Mouse (Mus musculus) left cerebral cortex, adult 2 months (tissue): ENCODE measurements around the gene Tns1. TPM values are rescaled to one million over a fixed set of nuclear protein-coding genes. Genes with fewer than 3 reads are reported as not detected.

Experiments
- DNase-seq, 2 experiments: peaks; one replicate each; pipeline ENCODE4 v3.0.0; 2021 to 2022; ENCODE audit warnings: low spot score in 2 of 2, mixed read lengths in 1 of 2; ENCODE audit errors: extremely low spot score in 1 of 2
- H3K27ac ChIP-seq: fragments of 200-600 bp; 2 replicates; pipeline ENCODE4 v1.8.1; 2022
- H3K4me3 ChIP-seq: fragments of 200-600 bp; 2 replicates; pipeline ENCODE4 v1.8.1; 2022
- CTCF ChIP-seq: fragments of 200-600 bp; IDR thresholded peaks from 2 replicates; pipeline ENCODE4 v1.8.1; 2022; ENCODE audit warnings: antibody characterized with exemption, mild to moderate bottlenecking, moderate library complexity
- intact Hi-C: fragments of 180-260 bp; cut with DNase I; formaldehyde crosslinking; loops from one replicate; pipeline ENCODE4 v1.15.1; 2025
- total RNA-seq, 2 experiments: library from RNA; stranded (reverse); gene quantifications; 2 replicates each; pipeline ENCODE4 v1.2.3; 2021

Gene Tns1
- total RNA-seq, 2 experiments from 2014 or later, result 43.5 to 46.4 TPM

- peak overlapping the region; percentile 64 for H3K27ac ChIP-seq
- intact Hi-C loops, result no loop called here
- TF ChIP-seq CTCF, result no peak
- no peak overlapping the region for H3K4me3 ChIP-seq
- no peak for DNase-seq
These were observed 188.7 kb downstream of the Tns1 start for GRCm38 (mm10) chr1:73935442-73936080.

- no peak for TF ChIP-seq CTCF
- intact Hi-C loops, result no loop called here
- Histone ChIP-seq H3K27ac (peak overlapping the region; percentile 70; the same call in 1 of the 2 replicates), H3K4me3 (no peak overlapping the region)
- peak; percentile 53 to 60 for DNase-seq
These were observed 191.1 kb downstream of the Tns1 start for GRCm38 (mm10) chr1:73933146-73933490.

DNA sequence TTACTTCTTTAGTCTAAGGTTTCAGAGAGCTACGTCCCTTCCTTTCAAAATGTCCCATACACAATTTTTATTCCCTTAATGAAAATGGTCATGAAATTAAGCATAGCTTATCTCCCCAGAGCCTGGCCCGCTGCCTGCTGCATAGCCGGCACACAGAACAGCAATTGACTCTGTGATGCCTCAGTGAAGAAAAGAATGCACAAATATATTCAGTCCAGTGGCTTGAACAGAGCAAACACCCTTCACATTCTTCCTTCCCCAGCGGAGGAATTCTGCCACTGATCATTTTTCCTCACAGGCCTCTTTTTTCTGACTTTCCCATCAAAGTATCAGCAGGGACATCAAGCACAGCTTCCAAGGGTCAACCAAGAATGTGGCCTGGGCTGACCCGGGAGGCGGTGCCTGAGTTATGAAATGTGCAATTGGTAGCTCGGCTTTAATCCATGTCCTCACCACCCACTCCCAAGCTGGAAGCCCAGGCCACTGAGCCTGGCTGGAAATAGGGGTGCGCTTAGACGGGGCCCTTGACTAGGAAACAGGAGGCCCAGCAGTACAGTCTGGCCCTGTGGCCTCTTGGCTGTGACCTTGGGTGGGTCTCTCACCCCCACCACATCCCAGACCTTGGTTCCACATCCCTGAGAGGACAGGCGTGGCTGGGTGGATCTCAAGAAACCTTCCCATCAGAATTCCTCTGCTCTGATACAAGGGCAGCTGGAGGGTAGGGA is 191.7 kb downstream of the Tns1 start:
- TF ChIP-seq CTCF, result no peak
- intact Hi-C loops, result no loop called here
- no peak for DNase-seq
- peak overlapping the region; percentile 70; the same call in 1 of the 2 replicates for H3K27ac ChIP-seq
- no peak overlapping the region for H3K4me3 ChIP-seq

DNA sequence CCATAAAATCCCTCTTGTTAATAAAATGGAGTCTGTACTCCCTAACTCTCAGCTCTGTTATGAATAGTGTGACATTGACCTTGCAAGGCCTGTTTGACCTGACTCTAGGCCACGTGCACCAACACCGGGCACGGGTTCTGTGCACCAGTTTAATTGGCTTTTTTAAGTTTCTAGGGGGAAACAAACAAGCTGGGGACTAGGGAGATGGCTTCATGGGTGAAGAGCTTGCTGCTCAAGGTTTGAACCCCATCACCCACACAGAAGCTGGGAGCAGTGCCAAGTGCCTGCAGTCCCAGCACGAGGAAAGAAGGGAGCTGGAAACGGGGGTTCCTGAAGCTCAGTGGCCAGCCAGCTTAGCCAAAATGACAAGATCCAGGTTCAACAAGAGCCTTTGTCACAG is 192.4 kb downstream of the Tns1 start:
- no peak for TF ChIP-seq CTCF
- no peak overlapping the region for H3K4me3 ChIP-seq
- H3K27ac ChIP-seq, result no peak overlapping the region; the same call in 1 of the 2 replicates
- no peak for DNase-seq
- intact Hi-C loops, result no loop called here

DNA sequence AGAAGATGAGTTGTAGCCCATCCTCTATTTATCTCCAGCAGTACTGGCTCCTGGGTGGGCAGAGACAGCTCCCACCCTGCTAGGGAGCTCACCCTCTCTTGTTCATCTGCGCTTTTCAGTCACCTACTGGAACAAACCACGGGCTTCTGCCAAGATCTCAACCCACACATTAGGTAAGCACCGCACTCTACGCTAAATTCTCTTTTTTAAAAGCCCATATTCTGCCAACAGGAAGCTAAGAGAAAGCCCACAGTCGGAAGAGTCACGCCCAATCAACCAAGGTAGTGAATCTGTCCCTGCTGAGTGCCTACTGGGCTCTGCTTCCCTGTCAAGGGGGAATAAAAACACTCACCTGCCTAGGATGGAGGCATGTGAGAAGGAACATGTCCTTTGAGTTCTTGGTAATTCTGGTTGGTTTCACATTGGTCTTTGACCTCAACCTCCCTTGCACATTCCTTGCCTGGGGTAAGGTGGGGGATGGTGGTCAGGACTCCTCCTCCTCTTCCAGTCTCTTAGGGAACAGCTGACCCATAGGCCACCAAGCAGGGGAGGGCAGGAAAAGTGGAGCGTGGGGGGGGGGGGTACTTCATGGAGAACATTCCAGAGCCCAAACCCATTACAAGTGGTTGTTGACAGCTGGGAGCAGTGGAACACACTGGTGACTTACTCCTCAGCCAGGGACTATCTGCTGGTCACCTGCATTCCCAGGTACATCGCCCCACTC is 193.7 kb downstream of the Tns1 start:
- TF ChIP-seq CTCF, result no peak
- H3K4me3 ChIP-seq, result no peak overlapping the region
- no peak for DNase-seq
- intact Hi-C loops, result no loop called here
- H3K27ac ChIP-seq, result no peak overlapping the region

DNA sequence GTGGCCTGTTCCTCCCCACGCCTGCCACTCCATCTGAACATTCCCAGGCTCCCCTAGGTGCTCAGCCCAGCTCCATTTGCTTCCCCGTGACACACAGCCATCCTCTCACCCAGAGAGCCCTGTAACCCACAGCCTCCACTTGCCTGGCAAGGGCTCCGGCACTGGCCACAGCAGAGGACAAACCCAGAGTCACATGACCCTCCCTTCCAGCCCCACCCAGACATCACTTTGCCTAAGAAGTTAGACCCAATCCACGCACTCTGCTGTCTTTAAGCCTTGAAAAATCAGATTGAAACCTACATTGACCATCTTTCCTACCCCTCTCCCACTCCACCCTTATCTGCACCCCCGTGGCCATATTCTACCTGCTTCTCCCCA is 194.3 kb downstream of the Tns1 start:
- intact Hi-C loops, result no loop called here
- DNase-seq, result no peak
- H3K27ac ChIP-seq, result no peak overlapping the region
- TF ChIP-seq CTCF, result no peak
- no peak overlapping the region for H3K4me3 ChIP-seq

GRCm38 (mm10) chr1:73929211-73929951 is 194.9 kb downstream of the Tns1 start:
- intact Hi-C loops, result no loop called here
- Histone ChIP-seq H3K27ac (no peak overlapping the region), H3K4me3 (no peak overlapping the region)
- no peak for DNase-seq
- no peak for TF ChIP-seq CTCF

DNA sequence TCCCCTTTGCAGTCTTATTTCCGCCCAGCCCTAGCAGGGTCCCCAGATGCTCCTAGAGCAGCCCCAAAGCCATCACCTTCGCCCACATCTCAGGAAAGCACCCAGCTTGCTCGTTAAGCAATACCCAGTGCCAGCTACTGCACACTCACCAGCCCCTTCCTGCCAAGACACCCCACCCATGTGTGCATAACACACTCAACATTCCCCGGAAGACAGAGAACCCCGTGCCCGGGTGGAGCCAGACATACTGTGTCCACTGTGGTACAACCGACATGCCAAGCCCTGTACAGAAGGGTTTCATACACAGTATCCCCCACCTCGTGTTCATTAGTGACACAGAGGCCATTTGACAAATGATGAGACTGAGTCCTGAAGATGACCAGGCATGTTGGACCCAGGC is 195.9 kb downstream of the Tns1 start:
- no peak for TF ChIP-seq CTCF

DNA sequence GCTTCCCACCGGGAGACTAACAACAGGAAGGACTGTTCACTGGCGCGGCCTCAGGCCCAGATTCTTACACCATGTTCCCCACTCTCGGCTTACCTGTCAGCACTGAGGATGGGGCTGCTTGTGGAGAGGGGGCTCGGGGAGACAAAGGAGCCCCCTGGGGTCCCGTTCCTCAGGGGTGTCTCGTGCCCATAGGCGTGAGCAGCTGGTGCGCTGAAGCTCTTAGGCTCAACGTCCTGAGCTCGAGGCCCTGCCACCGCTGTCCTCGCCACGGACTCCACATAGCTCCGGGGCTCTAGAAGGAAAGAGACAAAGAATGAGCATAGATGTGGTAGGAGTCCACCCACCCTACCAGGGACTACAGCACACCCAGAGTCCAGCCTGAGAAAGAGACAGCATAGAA is 196.4 kb downstream of the Tns1 start:
- no peak overlapping the region for H3K4me3 ChIP-seq
- no peak overlapping the region for H3K27ac ChIP-seq
- no peak for DNase-seq
- intact Hi-C loops, result no loop called here
- TF ChIP-seq CTCF, result no peak

More for the DNA sequence above, 195.9 kb downstream of the Tns1 start:
- Histone ChIP-seq H3K4me3 (no peak overlapping the region), H3K27ac (no peak overlapping the region)
- no peak for DNase-seq
- intact Hi-C loops, result no loop called here

DNA sequence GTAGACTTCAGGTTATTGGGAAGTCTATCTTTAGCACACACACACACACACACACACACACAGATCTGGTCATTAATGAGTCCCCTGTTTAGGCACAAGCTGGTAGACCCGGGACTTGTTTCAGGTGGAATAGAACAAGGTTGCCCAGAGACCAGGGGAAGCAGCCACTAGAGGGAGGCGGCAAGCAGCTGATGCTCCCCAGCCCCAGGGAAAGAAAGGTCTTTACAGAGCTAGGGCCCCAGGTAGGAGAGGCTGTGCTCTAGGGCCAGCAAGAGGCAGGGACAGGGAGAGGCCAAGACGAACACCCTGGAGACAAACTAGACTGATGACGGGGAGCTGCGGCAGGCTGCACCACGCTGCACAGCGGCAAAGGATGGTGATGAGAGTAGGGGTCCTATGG is 198.0 kb downstream of the Tns1 start:
- TF ChIP-seq CTCF, result peak; percentile 50
- intact Hi-C loops, result no loop called here
- DNase-seq, result no peak

DNA sequence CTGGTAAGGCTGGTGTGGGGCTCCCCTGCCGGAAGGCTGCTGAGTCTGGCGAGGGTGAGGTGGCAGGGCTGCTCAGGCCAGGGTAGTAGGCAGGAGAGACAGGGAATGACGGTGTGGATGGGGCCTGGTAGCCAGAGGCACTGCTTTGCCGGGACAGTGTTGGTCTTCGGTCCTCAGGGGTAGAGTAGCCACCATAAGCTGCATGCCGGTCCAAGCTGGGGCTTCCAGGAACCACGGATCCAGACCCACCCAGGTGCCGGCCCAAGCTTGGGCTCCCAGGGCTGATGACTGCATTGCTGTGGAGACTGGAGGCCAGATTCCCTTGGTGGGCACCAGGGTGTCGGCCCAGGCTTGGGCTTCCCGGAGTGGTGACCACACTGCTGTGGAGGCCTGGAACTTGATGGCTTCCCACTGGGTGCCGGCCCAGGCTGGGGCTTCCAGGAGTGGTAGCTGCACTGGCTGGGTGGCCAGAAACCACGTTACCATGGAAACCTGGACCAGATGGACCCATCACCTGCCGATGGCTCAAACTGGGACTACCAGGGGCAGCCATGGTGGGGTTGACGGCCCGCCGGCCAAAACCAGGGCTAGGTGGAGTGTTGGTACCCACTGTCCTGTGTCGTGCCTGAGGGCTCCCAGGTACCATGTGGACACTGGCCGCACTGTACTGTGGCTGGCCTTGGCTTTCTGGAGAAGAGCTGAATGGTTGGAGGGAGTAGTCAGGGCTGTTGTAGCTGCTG is 199.2 kb downstream of the Tns1 start:
- no peak overlapping the region for H3K4me3 ChIP-seq
- H3K27ac ChIP-seq, result no peak overlapping the region
- TF ChIP-seq CTCF, result no peak
- intact Hi-C loops, result no loop called here
- no peak for DNase-seq

More for the DNA sequence above, 198.0 kb downstream of the Tns1 start:
- Histone ChIP-seq H3K4me3 (no peak overlapping the region), H3K27ac (no peak overlapping the region)
